Mouse (Mus musculus) embryonic facial prominence, embryonic 13.5 days (tissue): ENCODE measurements around the gene Olfml2a. TPM values are rescaled to one million over a fixed set of nuclear protein-coding genes. Genes with fewer than 3 reads are reported as not detected.

ENCODE experiments used
- polyA plus RNA-seq: library from polyadenylated mRNA; unstranded; fragments of >200 nt; fragmentation: Nextera tagmentation; extraction: Ambion mirVana; gene quantifications from 2 replicates; pipeline ENCODE4 v1.2.1, GENCODE M21; 2015

Olfml2a gene
- polyA plus RNA-seq, 1 experiment from 2014 or later, result 9.0 TPM

Other genes with a start within 250 kb of the Olfml2a start
- gene Nr5a1, start 217.4 kb upstream of the Olfml2a start, polyA plus RNA-seq, result 0.07 and 0.11 TPM in 2 replicates
- gene Nr6a1, start 4.3 kb upstream of the Olfml2a start, polyA plus RNA-seq, result 1.3 and 1.5 TPM in 2 replicates
- gene Wdr38, start 65.5 kb downstream of the Olfml2a start, polyA plus RNA-seq, result 2.0 and 2.2 TPM in 2 replicates
- 123 TPM in 2 replicates for gene Arpc5l, start 73.4 kb downstream of the Olfml2a start, polyA plus RNA-seq
- gene Rpl35, start 73.6 kb downstream of the Olfml2a start, polyA plus RNA-seq, result 1,096 and 1,227 TPM in 2 replicates
- gene Golga1, start 133.6 kb downstream of the Olfml2a start, polyA plus RNA-seq, result 33.1 and 36.1 TPM in 2 replicates